Mouse (Mus musculus): ENCODE results near the gene Batf2. TPM values are rescaled to one million over a fixed set of nuclear protein-coding genes. Genes with fewer than 3 reads are reported as not detected.

Batf2 gene
- polyA plus RNA-seq, 1 experiment from 2014 or later = not detected

- ATAC-seq (ENCODE audit: insufficient number of reproducible peaks, insufficient read depth, low FRiP score, low read depth) = no peak
- Histone ChIP-seq H3K36me3 (ENCODE audit: control insufficient read depth, insufficient read depth, low read length) (no peaks in the 10 kb centered on the region), H3K9me3 (ENCODE audit: control insufficient read depth, low read length) (no peaks in the 10 kb centered on the region), H3K4me2 (ENCODE audit: low read length) (no peak overlapping the region), H3K4me3 (ENCODE audit: control insufficient read depth in 1 of 2, insufficient read depth in 1 of 2, low read depth in 1 of 2, low read length in 2 of 2) (no peak overlapping the region), H3K27ac (replicated peaks in 1 of 2; ENCODE audit: control insufficient read depth in 1 of 2, insufficient read depth in 1 of 2, low read depth in 2 of 2, low read length in 2 of 2) (no peak overlapping the region), H3K9ac (ENCODE audit: low read length) (no peak overlapping the region), H3K27me3 (ENCODE audit: control insufficient read depth, insufficient read depth, low read length) (no peaks in the 10 kb centered on the region), H3K4me1 (ENCODE audit: control insufficient read depth in 2 of 2, insufficient read depth in 2 of 2, low read length in 2 of 2) (no peaks in the 10 kb centered on the region)
- 63% methylated on average over 2 of the region's 2 CpGs for WGBS
Observed at GRCm38 (mm10) chr19:6204265-6204664, 63.5 kb downstream of the Batf2 start.

DNA sequence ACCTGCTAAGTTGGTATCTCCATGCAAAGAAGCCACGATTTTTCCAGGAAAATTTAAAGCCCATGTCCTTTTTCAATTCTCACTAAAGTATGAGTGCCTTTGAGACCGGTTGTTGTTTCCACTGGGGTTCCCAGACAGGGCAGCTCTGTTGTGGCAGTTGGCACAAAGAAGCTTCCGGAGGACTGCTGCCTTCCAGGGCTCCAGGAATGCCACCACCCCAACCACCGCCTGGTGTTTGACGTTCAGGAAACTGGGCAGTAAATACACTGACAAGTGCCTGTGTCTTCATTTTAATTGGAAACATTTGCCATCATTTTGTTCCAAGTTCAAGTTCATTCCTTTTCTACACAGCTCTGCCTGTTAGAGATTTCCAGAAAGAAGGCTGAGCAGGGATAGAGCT, 65.9 kb downstream of the Batf2 start:
- no peak overlapping the region for H3K4me2 ChIP-seq (ENCODE audit: low read length)
- no peak overlapping the region for H3K4me3 ChIP-seq (ENCODE audit: control insufficient read depth in 1 of 2, insufficient read depth in 1 of 2, low read depth in 1 of 2, low read length in 2 of 2)
- H3K27me3 ChIP-seq (ENCODE audit: control insufficient read depth, insufficient read depth, low read length) = no peaks in the 10 kb centered on the region
- no peaks in the 10 kb centered on the region for H3K9me3 ChIP-seq (ENCODE audit: control insufficient read depth, low read length)
- no peak overlapping the region for H3K27ac ChIP-seq (replicated peaks in 1 of 2; ENCODE audit: control insufficient read depth in 1 of 2, insufficient read depth in 1 of 2, low read depth in 2 of 2, low read length in 2 of 2)
- no peak for ATAC-seq (ENCODE audit: insufficient number of reproducible peaks, insufficient read depth, low FRiP score, low read depth)
- no peaks in the 10 kb centered on the region for H3K36me3 ChIP-seq (ENCODE audit: control insufficient read depth, insufficient read depth, low read length)
- WGBS = 65% methylated on average over 5 of the region's 5 CpGs
- H3K9ac ChIP-seq (ENCODE audit: low read length) = no peak overlapping the region
- H3K4me1 ChIP-seq (ENCODE audit: control insufficient read depth in 2 of 2, insufficient read depth in 2 of 2, low read length in 2 of 2) = no peaks in the 10 kb centered on the region

- Histone ChIP-seq H3K4me3 (ENCODE audit: control insufficient read depth in 1 of 2, insufficient read depth in 1 of 2, low read depth in 1 of 2, low read length in 2 of 2) (no peak overlapping the region), H3K27me3 (ENCODE audit: control insufficient read depth, insufficient read depth, low read length) (no peaks in the 10 kb centered on the region), H3K9me3 (ENCODE audit: control insufficient read depth, low read length) (no peaks in the 10 kb centered on the region), H3K36me3 (ENCODE audit: control insufficient read depth, insufficient read depth, low read length) (no peaks in the 10 kb centered on the region), H3K4me1 (ENCODE audit: control insufficient read depth in 2 of 2, insufficient read depth in 2 of 2, low read length in 2 of 2) (no peaks in the 10 kb centered on the region; a peak in 1 of 4 replicates), H3K4me2 (ENCODE audit: low read length) (no peak overlapping the region), H3K9ac (ENCODE audit: low read length) (no peak overlapping the region), H3K27ac (replicated peaks in 1 of 2; ENCODE audit: control insufficient read depth in 1 of 2, insufficient read depth in 1 of 2, low read depth in 2 of 2, low read length in 2 of 2) (no peak overlapping the region)
- 65% methylated on average over 6 of the region's 6 CpGs for WGBS
- ATAC-seq (ENCODE audit: insufficient number of reproducible peaks, insufficient read depth, low FRiP score, low read depth) = no peak
Observed at GRCm38 (mm10) chr19:6216046-6216705, 75.4 kb downstream of the Batf2 start.

- Histone ChIP-seq H3K4me1 (ENCODE audit: control insufficient read depth in 2 of 2, insufficient read depth in 2 of 2, low read length in 2 of 2) (no peaks in the 10 kb centered on the region; a peak in 1 of 4 replicates), H3K27me3 (ENCODE audit: control insufficient read depth, insufficient read depth, low read length) (no peaks in the 10 kb centered on the region), H3K36me3 (ENCODE audit: control insufficient read depth, insufficient read depth, low read length) (no peaks in the 10 kb centered on the region), H3K9me3 (ENCODE audit: control insufficient read depth, low read length) (no peaks in the 10 kb centered on the region), H3K4me3 (ENCODE audit: control insufficient read depth in 1 of 2, insufficient read depth in 1 of 2, low read depth in 1 of 2, low read length in 2 of 2) (no peak overlapping the region), H3K9ac (ENCODE audit: low read length) (no peak overlapping the region), H3K4me2 (ENCODE audit: low read length) (no peak overlapping the region), H3K27ac (replicated peaks in 1 of 2; ENCODE audit: control insufficient read depth in 1 of 2, insufficient read depth in 1 of 2, low read depth in 2 of 2, low read length in 2 of 2) (no peak overlapping the region)
- 51% methylated on average over 6 of the region's 6 CpGs for WGBS
- ATAC-seq (ENCODE audit: insufficient number of reproducible peaks, insufficient read depth, low FRiP score, low read depth) = no peak
Observed at GRCm38 (mm10) chr19:6218606-6219005, 77.8 kb downstream of the Batf2 start.

Other genes with a start within 250 kb of the Batf2 start
- gene Tigd3, start 246.8 kb upstream of the Batf2 start, polyA plus RNA-seq (2014; fragmentation: Nextera tagmentation; extraction: Ambion mirVana) = 1.1 and 1.8 TPM in 2 replicates
- 85.8 and 86.9 TPM in 2 replicates for gene Dpf2, start 228.0 kb upstream of the Batf2 start, polyA plus RNA-seq (2014; fragmentation: Nextera tagmentation; extraction: Ambion mirVana)
- gene Cdc42ep2, start 216.2 kb upstream of the Batf2 start, polyA plus RNA-seq (2014; fragmentation: Nextera tagmentation; extraction: Ambion mirVana) = 9.1 and 9.7 TPM in 2 replicates
- gene Pola2, start 176.8 kb upstream of the Batf2 start, polyA plus RNA-seq (2014; fragmentation: Nextera tagmentation; extraction: Ambion mirVana) = 42.7 and 45.1 TPM in 2 replicates
- gene Slc22a20, start 154.8 kb upstream of the Batf2 start, polyA plus RNA-seq (2014; fragmentation: Nextera tagmentation; extraction: Ambion mirVana) = not detected in 2 replicates
- gene Capn1, start 125.1 kb upstream of the Batf2 start, polyA plus RNA-seq (2014; fragmentation: Nextera tagmentation; extraction: Ambion mirVana) = 6.5 and 7.3 TPM in 2 replicates
- 14.8 and 16.0 TPM in 2 replicates for gene Syvn1, start 94.4 kb upstream of the Batf2 start, polyA plus RNA-seq (2014; fragmentation: Nextera tagmentation; extraction: Ambion mirVana)
- gene Mrpl49, start 83.2 kb upstream of the Batf2 start, polyA plus RNA-seq (2014; fragmentation: Nextera tagmentation; extraction: Ambion mirVana) = 64.5 and 69.4 TPM in 2 replicates
- gene Fau, start 83.1 kb upstream of the Batf2 start, polyA plus RNA-seq (2014; fragmentation: Nextera tagmentation; extraction: Ambion mirVana) = 562 and 618 TPM in 2 replicates
- 25.5 and 25.6 TPM in 2 replicates for gene Znhit2, start 79.8 kb upstream of the Batf2 start, polyA plus RNA-seq (2014; fragmentation: Nextera tagmentation; extraction: Ambion mirVana)
- gene Tm7sf2, start 72.6 kb upstream of the Batf2 start, polyA plus RNA-seq (2014; fragmentation: Nextera tagmentation; extraction: Ambion mirVana) = 6.7 and 7.6 TPM in 2 replicates
- gene Vps51, start 63.8 kb upstream of the Batf2 start, polyA plus RNA-seq (2014; fragmentation: Nextera tagmentation; extraction: Ambion mirVana) = 36.9 and 44.8 TPM in 2 replicates
- gene Tmem262, start 61.0 kb upstream of the Batf2 start, polyA plus RNA-seq (2014; fragmentation: Nextera tagmentation; extraction: Ambion mirVana) = not detected in 2 replicates
- gene Gm28374, start 58.7 kb upstream of the Batf2 start, polyA plus RNA-seq (2014; fragmentation: Nextera tagmentation; extraction: Ambion mirVana) = 0.47 and 0.49 TPM in 2 replicates
- gene Zfpl1, start 56.0 kb upstream of the Batf2 start, polyA plus RNA-seq (2014; fragmentation: Nextera tagmentation; extraction: Ambion mirVana) = 46.6 and 52.9 TPM in 2 replicates
- gene Cdca5, start 56.0 kb upstream of the Batf2 start, polyA plus RNA-seq (2014; fragmentation: Nextera tagmentation; extraction: Ambion mirVana) = 24.0 and 24.5 TPM in 2 replicates
- 0.38 TPM in 1 of 2 replicates, not detected in the other for gene AC131692.1, start 46.6 kb upstream of the Batf2 start, polyA plus RNA-seq (2014; fragmentation: Nextera tagmentation; extraction: Ambion mirVana)
- gene Naaladl1, start 35.2 kb upstream of the Batf2 start, polyA plus RNA-seq (2014; fragmentation: Nextera tagmentation; extraction: Ambion mirVana) = 0.12 and 0.20 TPM in 2 replicates
- 36.0 and 36.3 TPM in 2 replicates for gene Sac3d1, start 22.3 kb upstream of the Batf2 start, polyA plus RNA-seq (2014; fragmentation: Nextera tagmentation; extraction: Ambion mirVana)
- 21.5 and 23.9 TPM in 2 replicates for gene Snx15, start 12.7 kb upstream of the Batf2 start, polyA plus RNA-seq (2014; fragmentation: Nextera tagmentation; extraction: Ambion mirVana)
- gene Arl2, start 565 bp downstream of the Batf2 start, polyA plus RNA-seq (2014; fragmentation: Nextera tagmentation; extraction: Ambion mirVana) = 61.3 and 70.7 TPM in 2 replicates
- not detected in 2 replicates for gene Majin, start 43.4 kb downstream of the Batf2 start, polyA plus RNA-seq (2014; fragmentation: Nextera tagmentation; extraction: Ambion mirVana)
- gene Gpha2, start 85.4 kb downstream of the Batf2 start, polyA plus RNA-seq (2014; fragmentation: Nextera tagmentation; extraction: Ambion mirVana) = 0.36 TPM in 1 of 2 replicates, not detected in the other
- gene Ppp2r5b, start 94.9 kb downstream of the Batf2 start, polyA plus RNA-seq (2014; fragmentation: Nextera tagmentation; extraction: Ambion mirVana) = 20.7 and 26.0 TPM in 2 replicates
- 7.1 and 7.8 TPM in 2 replicates for gene Atg2a, start 100.7 kb downstream of the Batf2 start, polyA plus RNA-seq (2014; fragmentation: Nextera tagmentation; extraction: Ambion mirVana)
- gene Ehd1, start 135.7 kb downstream of the Batf2 start, polyA plus RNA-seq (2014; fragmentation: Nextera tagmentation; extraction: Ambion mirVana) = 51.7 and 60.0 TPM in 2 replicates
- gene Cdc42bpg, start 165.5 kb downstream of the Batf2 start, polyA plus RNA-seq (2014; fragmentation: Nextera tagmentation; extraction: Ambion mirVana) = 0.43 and 0.78 TPM in 2 replicates
- gene Men1, start 194.0 kb downstream of the Batf2 start, polyA plus RNA-seq (2014; fragmentation: Nextera tagmentation; extraction: Ambion mirVana) = 23.3 and 24.1 TPM in 2 replicates
- 9.0 and 13.0 TPM in 2 replicates for gene Map4k2, start 200.2 kb downstream of the Batf2 start, polyA plus RNA-seq (2014; fragmentation: Nextera tagmentation; extraction: Ambion mirVana)
- gene Sf1, start 222.7 kb downstream of the Batf2 start, polyA plus RNA-seq (2014; fragmentation: Nextera tagmentation; extraction: Ambion mirVana) = 86.9 and 93.1 TPM in 2 replicates
- 225 and 226 TPM in 2 replicates for gene Pygm, start 243.4 kb downstream of the Batf2 start, polyA plus RNA-seq (2014; fragmentation: Nextera tagmentation; extraction: Ambion mirVana)